Mouse (Mus musculus): ENCODE results near the gene Atl1. TPM values are rescaled to one million over a fixed set of nuclear protein-coding genes. Genes with fewer than 3 reads are reported as not detected.

Gene Atl1
- polyA plus RNA-seq, 1 experiment, result 10.2 TPM

DNA sequence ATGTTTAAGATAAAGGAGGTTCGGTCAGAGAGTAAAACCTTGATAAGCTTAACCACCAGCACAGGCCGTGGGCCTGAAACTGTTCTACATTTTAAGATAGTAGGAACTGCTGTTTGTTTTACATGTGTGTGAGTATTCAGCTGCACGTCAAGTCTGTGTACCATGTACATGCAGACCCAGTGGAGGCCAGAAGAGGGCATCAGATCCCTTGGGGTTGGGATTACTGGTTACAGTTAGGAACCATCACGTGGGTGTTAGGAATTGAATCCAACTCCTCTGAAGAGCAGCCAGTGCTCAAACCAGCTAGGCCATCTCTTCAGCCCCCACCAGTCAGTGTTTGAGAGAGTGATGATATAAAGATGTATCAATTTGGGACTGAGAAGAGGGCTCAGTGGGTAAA, 70.1 kb downstream of the Atl1 start:
- H3K4me1 ChIP-seq (ENCODE audit: control insufficient read depth, insufficient read depth, low read length), result no peaks in the 10 kb centered on the region
- no peaks in the 10 kb centered on the region for H3K9me3 ChIP-seq (replicated peaks; ENCODE audit: control insufficient read depth, insufficient read depth, low read length, poor library complexity, severe bottlenecking)
- no peak overlapping the region for H3K4me3 ChIP-seq (ENCODE audit: low read depth, low read length)
- no peak overlapping the region for H3K27ac ChIP-seq (ENCODE audit: insufficient read depth, low read length)
- no peaks in the 10 kb centered on the region for H3K27me3 ChIP-seq (ENCODE audit: control insufficient read depth, insufficient read depth, low read length, poor library complexity, severe bottlenecking)
- H3K9ac ChIP-seq (ENCODE audit: low read depth, poor library complexity, severe bottlenecking), result no peak overlapping the region
- H3K36me3 ChIP-seq (ENCODE audit: control insufficient read depth, insufficient read depth, low read length, poor library complexity, severe bottlenecking), result peaks cover 10% of the 10 kb centered on the region
- TF ChIP-seq CTCF (IDR thresholded peaks at IDR 0.05; ENCODE audit: low read depth, low read length) (peak; percentile 39), EP300 (IDR thresholded peaks at IDR 0.05; ENCODE audit: insufficient read depth, low read depth, low read length) (no peak), POLR2A (IDR thresholded peaks at IDR 0.05; ENCODE audit: insufficient read depth, low read length) (no peak)

- Histone ChIP-seq H3K36me3 (ENCODE audit: control insufficient read depth, insufficient read depth, low read length, poor library complexity, severe bottlenecking) (peaks cover 11% of the 10 kb centered on the region), H3K9ac (ENCODE audit: low read depth, poor library complexity, severe bottlenecking) (no peak overlapping the region), H3K27ac (ENCODE audit: insufficient read depth, low read length) (no peak overlapping the region), H3K27me3 (ENCODE audit: control insufficient read depth, insufficient read depth, low read length, poor library complexity, severe bottlenecking) (no peaks in the 10 kb centered on the region), H3K4me3 (ENCODE audit: low read depth, low read length) (no peak overlapping the region), H3K9me3 (replicated peaks; ENCODE audit: control insufficient read depth, insufficient read depth, low read length, poor library complexity, severe bottlenecking) (no peaks in the 10 kb centered on the region), H3K4me1 (ENCODE audit: control insufficient read depth, insufficient read depth, low read length) (no peaks in the 10 kb centered on the region)
- TF ChIP-seq CTCF (IDR thresholded peaks at IDR 0.05; ENCODE audit: low read depth, low read length) (no peak), EP300 (IDR thresholded peaks at IDR 0.05; ENCODE audit: insufficient read depth, low read depth, low read length) (no peak), POLR2A (IDR thresholded peaks at IDR 0.05; ENCODE audit: insufficient read depth, low read length) (no peak)
Measured at GRCm38 (mm10) chr12:69963141-69963540, 70.7 kb downstream of the Atl1 start.

GRCm38 (mm10) chr12:69965644-69966043, 73.2 kb downstream of the Atl1 start:
- Histone ChIP-seq H3K27ac (ENCODE audit: insufficient read depth, low read length) (no peak overlapping the region), H3K9me3 (replicated peaks; ENCODE audit: control insufficient read depth, insufficient read depth, low read length, poor library complexity, severe bottlenecking) (no peaks in the 10 kb centered on the region), H3K27me3 (ENCODE audit: control insufficient read depth, insufficient read depth, low read length, poor library complexity, severe bottlenecking) (no peaks in the 10 kb centered on the region), H3K4me3 (ENCODE audit: low read depth, low read length) (no peak overlapping the region), H3K36me3 (ENCODE audit: control insufficient read depth, insufficient read depth, low read length, poor library complexity, severe bottlenecking) (peaks cover 17% of the 10 kb centered on the region), H3K9ac (ENCODE audit: low read depth, poor library complexity, severe bottlenecking) (no peak overlapping the region), H3K4me1 (ENCODE audit: control insufficient read depth, insufficient read depth, low read length) (no peaks in the 10 kb centered on the region)
- TF ChIP-seq POLR2A (IDR thresholded peaks at IDR 0.05; ENCODE audit: insufficient read depth, low read length) (no peak), EP300 (IDR thresholded peaks at IDR 0.05; ENCODE audit: insufficient read depth, low read depth, low read length) (no peak), CTCF (IDR thresholded peaks at IDR 0.05; ENCODE audit: low read depth, low read length) (no peak)

GRCm38 (mm10) chr12:69966071-69966470, 73.7 kb downstream of the Atl1 start:
- TF ChIP-seq CTCF (IDR thresholded peaks at IDR 0.05; ENCODE audit: low read depth, low read length), result no peak
- TF ChIP-seq EP300 (IDR thresholded peaks at IDR 0.05; ENCODE audit: insufficient read depth, low read depth, low read length), result no peak
- TF ChIP-seq POLR2A (IDR thresholded peaks at IDR 0.05; ENCODE audit: insufficient read depth, low read length), result no peak
- Histone ChIP-seq H3K4me3 (ENCODE audit: low read depth, low read length) (no peak overlapping the region), H3K27me3 (ENCODE audit: control insufficient read depth, insufficient read depth, low read length, poor library complexity, severe bottlenecking) (no peaks in the 10 kb centered on the region), H3K36me3 (ENCODE audit: control insufficient read depth, insufficient read depth, low read length, poor library complexity, severe bottlenecking) (peaks cover 19% of the 10 kb centered on the region), H3K4me1 (ENCODE audit: control insufficient read depth, insufficient read depth, low read length) (no peaks in the 10 kb centered on the region), H3K27ac (ENCODE audit: insufficient read depth, low read length) (no peak overlapping the region), H3K9ac (ENCODE audit: low read depth, poor library complexity, severe bottlenecking) (no peak overlapping the region), H3K9me3 (replicated peaks; ENCODE audit: control insufficient read depth, insufficient read depth, low read length, poor library complexity, severe bottlenecking) (no peaks in the 10 kb centered on the region)

DNA sequence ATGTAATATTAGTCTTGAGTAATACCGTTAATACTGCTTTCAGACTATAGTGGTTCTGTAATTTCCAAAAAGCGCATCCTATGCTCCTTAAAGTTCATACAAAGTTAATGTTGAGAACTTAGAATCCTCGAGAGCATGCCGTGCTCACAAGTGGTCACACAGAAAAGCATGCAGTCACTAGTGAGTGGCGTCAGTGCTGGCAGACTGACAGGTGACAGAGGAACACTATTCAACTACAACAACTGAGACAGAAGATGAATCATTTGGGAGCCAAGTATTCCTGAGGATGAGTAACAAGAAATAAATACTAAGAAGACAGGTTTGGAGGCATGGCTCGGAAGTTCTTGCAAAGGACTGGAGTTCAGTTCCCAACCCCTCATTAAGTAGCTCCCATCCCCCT, 74.7 kb downstream of the Atl1 start:
- Histone ChIP-seq H3K4me3 (ENCODE audit: low read depth, low read length) (no peak overlapping the region), H3K36me3 (ENCODE audit: control insufficient read depth, insufficient read depth, low read length, poor library complexity, severe bottlenecking) (peaks cover 22% of the 10 kb centered on the region), H3K27me3 (ENCODE audit: control insufficient read depth, insufficient read depth, low read length, poor library complexity, severe bottlenecking) (no peaks in the 10 kb centered on the region), H3K9me3 (replicated peaks; ENCODE audit: control insufficient read depth, insufficient read depth, low read length, poor library complexity, severe bottlenecking) (no peaks in the 10 kb centered on the region), H3K27ac (ENCODE audit: insufficient read depth, low read length) (no peak overlapping the region), H3K4me1 (ENCODE audit: control insufficient read depth, insufficient read depth, low read length) (no peaks in the 10 kb centered on the region), H3K9ac (ENCODE audit: low read depth, poor library complexity, severe bottlenecking) (no peak overlapping the region)
- no peak for TF ChIP-seq POLR2A (IDR thresholded peaks at IDR 0.05; ENCODE audit: insufficient read depth, low read length)
- TF ChIP-seq CTCF (IDR thresholded peaks at IDR 0.05; ENCODE audit: low read depth, low read length), result no peak
- TF ChIP-seq EP300 (IDR thresholded peaks at IDR 0.05; ENCODE audit: insufficient read depth, low read depth, low read length), result no peak

DNA sequence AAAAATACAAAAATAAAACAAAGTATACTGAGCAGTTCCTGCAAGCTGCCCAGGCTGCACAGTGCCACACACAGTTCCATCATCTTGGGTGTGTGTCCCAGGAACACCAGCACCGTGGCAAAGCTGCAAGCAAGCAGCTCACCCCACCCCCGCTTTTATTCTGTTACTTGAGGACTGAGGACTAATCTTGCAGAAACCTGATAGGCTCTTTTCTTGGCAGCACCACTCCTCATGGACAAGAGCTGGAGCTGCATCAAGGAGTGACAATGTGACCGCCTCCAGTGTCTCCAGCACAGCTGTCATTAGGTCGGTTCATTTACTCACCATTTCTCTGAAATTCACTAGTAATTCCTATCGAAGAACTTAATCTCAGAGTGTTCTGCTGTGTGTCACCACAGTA, 75.7 kb downstream of the Atl1 start:
- Histone ChIP-seq H3K27ac (ENCODE audit: insufficient read depth, low read length) (no peak overlapping the region), H3K4me1 (ENCODE audit: control insufficient read depth, insufficient read depth, low read length) (peaks cover 2% of the 10 kb centered on the region), H3K27me3 (ENCODE audit: control insufficient read depth, insufficient read depth, low read length, poor library complexity, severe bottlenecking) (no peaks in the 10 kb centered on the region), H3K9me3 (replicated peaks; ENCODE audit: control insufficient read depth, insufficient read depth, low read length, poor library complexity, severe bottlenecking) (no peaks in the 10 kb centered on the region), H3K36me3 (ENCODE audit: control insufficient read depth, insufficient read depth, low read length, poor library complexity, severe bottlenecking) (peaks cover 24% of the 10 kb centered on the region), H3K4me3 (ENCODE audit: low read depth, low read length) (no peak overlapping the region), H3K9ac (ENCODE audit: low read depth, poor library complexity, severe bottlenecking) (no peak overlapping the region)
- TF ChIP-seq CTCF (IDR thresholded peaks at IDR 0.05; ENCODE audit: low read depth, low read length), result no peak
- no peak for TF ChIP-seq POLR2A (IDR thresholded peaks at IDR 0.05; ENCODE audit: insufficient read depth, low read length)
- no peak for TF ChIP-seq EP300 (IDR thresholded peaks at IDR 0.05; ENCODE audit: insufficient read depth, low read depth, low read length)

Data from ES-Bruce4 (cell line).